Mouse (Mus musculus): ENCODE results near the gene Uqcc2.

The Uqcc2 gene

DNA sequence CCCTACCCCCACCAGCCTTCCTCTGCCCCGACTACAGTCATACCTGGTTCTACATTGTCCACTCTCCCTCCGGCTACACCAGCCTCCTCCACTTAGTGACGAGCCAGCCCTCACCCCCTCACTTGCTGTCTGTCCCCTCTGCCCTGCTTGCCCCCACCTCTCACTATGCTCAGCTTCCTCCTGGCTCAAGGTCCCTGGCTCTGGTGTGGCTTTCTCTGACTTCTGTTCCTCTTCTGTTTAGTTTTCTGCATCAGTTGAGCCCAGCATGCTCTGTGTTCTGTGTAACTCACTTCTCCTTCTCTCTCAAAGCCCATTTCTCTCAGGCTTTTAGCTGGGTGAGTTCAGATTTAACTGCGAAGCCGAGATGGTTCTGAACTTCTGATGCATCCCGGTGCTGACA is 59.5 kb downstream of the Uqcc2 start:
- DNase-seq: no peak

DNA sequence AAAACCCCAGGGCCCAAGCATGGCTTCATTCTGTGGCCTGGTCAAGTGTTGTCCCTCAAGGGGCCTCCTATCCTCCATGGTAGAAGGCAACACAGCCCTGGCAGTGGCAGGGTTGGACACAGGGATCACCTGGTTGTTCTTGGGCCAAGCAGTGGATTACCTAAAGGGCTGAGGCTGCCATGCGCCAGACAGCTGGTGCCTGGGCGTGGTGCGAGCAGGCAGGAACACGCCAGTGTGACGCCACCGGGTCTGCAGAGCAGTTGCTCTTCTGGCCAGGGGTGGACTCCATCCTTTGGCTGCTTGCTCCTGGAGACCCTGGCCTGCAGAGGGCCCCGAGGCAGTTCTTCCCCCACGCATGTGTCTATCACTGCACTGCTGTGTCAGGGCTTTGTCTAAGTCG is 59.9 kb downstream of the Uqcc2 start:
- no peak for DNase-seq

DNA sequence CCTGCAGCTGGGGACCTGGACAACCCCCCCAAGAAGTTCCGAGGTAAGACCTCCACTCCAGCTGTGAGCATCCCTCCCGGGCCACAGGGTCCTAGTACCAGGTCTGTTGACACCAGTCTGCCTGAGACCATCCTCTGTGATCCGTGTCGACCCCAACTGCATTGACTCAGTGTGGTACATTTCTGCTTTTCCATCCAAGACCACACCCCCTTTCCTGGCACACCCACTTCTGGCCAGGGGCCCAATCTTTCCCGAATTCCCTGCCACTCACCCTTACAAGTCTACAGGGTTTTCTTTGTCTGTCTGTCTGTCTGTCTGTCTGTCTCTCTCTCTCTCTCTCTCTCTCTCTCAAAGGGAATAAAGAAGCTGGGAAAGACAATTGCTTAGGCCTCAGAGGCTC is 60.6 kb downstream of the Uqcc2 start:
- DNase-seq: no peak
